Mouse (Mus musculus): Measurements from ENCODE around the gene Trim44.

Trim44 gene

GRCm38 (mm10) chr2:102407363-102408184 lies at the start of gene Trim44:
Gene Trim44, minus strand, starts transcription at chr2:102407828.
- DNase-seq = no peak

- DNase-seq = no peak
These were observed 47.5 kb upstream of the Trim44 start for GRCm38 (mm10) chr2:102455126-102455525.

- no peak for DNase-seq
These were observed 45.8 kb upstream of the Trim44 start for GRCm38 (mm10) chr2:102453447-102453846.

GRCm38 (mm10) chr2:102451671-102452549 lies 44.3 kb upstream of the Trim44 start, which contains the start of gene Fjx1:
Gene Fjx1, minus strand, starts transcription at chr2:102452499.
- peak; percentile 29 for DNase-seq

- peak; percentile 28 for DNase-seq
These were observed 43.4 kb upstream of the Trim44 start for GRCm38 (mm10) chr2:102450761-102451670.

GRCm38 (mm10) chr2:102450248-102450760 lies 42.7 kb upstream of the Trim44 start:
- DNase-seq = peak; percentile 64

- peak; percentile 22 for DNase-seq
These were observed 42.1 kb upstream of the Trim44 start for GRCm38 (mm10) chr2:102449630-102450247.

GRCm38 (mm10) chr2:102449056-102449455 lies 41.4 kb upstream of the Trim44 start:
- DNase-seq = no peak

GRCm38 (mm10) chr2:102447831-102448230 lies 40.2 kb upstream of the Trim44 start:
- no peak for DNase-seq

GRCm38 (mm10) chr2:102446851-102447250 lies 39.2 kb upstream of the Trim44 start:
- no peak for DNase-seq

- no peak for DNase-seq
These were observed 29.9 kb upstream of the Trim44 start for GRCm38 (mm10) chr2:102437357-102438030.

- no peak for DNase-seq
These were observed 26.3 kb upstream of the Trim44 start for GRCm38 (mm10) chr2:102433879-102434278.

GRCm38 (mm10) chr2:102431084-102431483 lies 23.5 kb upstream of the Trim44 start:
- no peak for DNase-seq

- no peak for DNase-seq
These were observed 20.3 kb upstream of the Trim44 start for GRCm38 (mm10) chr2:102427974-102428373.

- DNase-seq = no peak
These were observed 18.8 kb upstream of the Trim44 start for GRCm38 (mm10) chr2:102426434-102426833.

- no peak for DNase-seq
These were observed 8.6 kb upstream of the Trim44 start for GRCm38 (mm10) chr2:102416149-102416743.

- no peak for DNase-seq
These were observed 5.1 kb upstream of the Trim44 start for GRCm38 (mm10) chr2:102412738-102413137.

- no peak for DNase-seq
These were observed 3.0 kb upstream of the Trim44 start for GRCm38 (mm10) chr2:102410615-102411014.

- no peak for DNase-seq
These were observed 2.1 kb upstream of the Trim44 start for GRCm38 (mm10) chr2:102409741-102410140.

All from lung, postnatal 14 days (tissue).